ENCODE assay signal across 8 mouse cellular contexts in the genomic region with DNA sequence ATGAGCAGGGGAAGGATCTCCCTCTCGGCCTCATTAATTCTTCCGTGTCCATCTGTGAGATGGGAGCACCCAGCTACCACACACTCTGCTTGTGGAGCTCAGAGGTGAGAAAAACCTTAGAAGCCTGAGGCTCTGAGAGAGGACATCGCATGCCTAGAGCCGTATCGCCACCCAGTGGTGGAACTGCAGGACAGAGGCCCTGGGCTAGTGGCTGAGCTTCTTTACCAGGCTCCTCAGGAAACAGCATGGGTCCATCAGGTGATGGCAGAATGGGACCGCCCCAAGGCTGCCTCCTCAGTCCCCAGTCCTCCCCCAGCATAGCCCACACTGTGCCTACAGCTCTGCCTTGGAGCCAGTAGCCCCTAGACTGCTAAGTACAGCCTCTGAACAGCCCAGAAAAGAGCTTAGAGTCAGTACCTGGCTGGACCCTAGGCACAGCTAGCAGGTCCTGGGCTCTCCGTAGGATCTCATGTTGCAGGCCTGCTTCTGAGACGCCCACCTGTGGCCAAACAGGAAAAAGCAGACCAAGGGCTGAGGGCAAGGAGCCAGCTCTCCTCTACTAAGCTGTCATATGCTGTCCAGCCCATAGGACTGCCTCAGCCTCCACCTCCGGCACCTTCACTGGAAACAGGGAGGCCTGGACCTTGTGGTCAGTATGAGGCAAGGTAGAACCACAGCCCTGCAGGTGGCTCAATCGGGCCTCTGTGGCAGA. TPM values are rescaled to one million over a fixed set of nuclear protein-coding genes. Genes with fewer than 3 reads are reported as not detected.
A peak's percentile ranks its signal among the peaks of the same experiment; 100 is the strongest.
DNase-seq lines count a peak whose midpoint lies in the region; ATAC-seq and TF ChIP-seq lines count a peak whose summit lies in the region.

No protein-coding gene starts in this region.

- H3K27me3 ChIP-seq in forebrain, postnatal 0 days (ENCODE audit: insufficient read depth, low read length) = no peaks in the 10 kb centered on the region
- no peaks in the 10 kb centered on the region for H3K27me3 ChIP-seq in hindbrain, embryonic 11.5 days (ENCODE audit: control insufficient read depth, insufficient read depth, low read length)
- H3K27me3 ChIP-seq in lung, postnatal 0 days (replicated peaks; ENCODE audit: insufficient read depth, low read length) = no peaks in the 10 kb centered on the region

- no peak for TF ChIP-seq EP300 in lung, postnatal 0 days (IDR thresholded peaks at IDR 0.05)

- no peaks in the 10 kb centered on the region for H3K9me3 ChIP-seq in ES-E14 (ENCODE audit: control insufficient read depth, insufficient read depth, low read depth, low read length)
- no peaks in the 10 kb centered on the region for H3K9me3 ChIP-seq in forebrain, postnatal 0 days (ENCODE audit: low read length)
- H3K9me3 ChIP-seq in hindbrain, embryonic 11.5 days (ENCODE audit: control insufficient read depth, low read length) = no peaks in the 10 kb centered on the region
- H3K9me3 ChIP-seq in lung, postnatal 0 days (ENCODE audit: low read length) = no peaks in the 10 kb centered on the region

- 32% methylated on average over 10 of the region's 10 CpGs for WGBS in forebrain, postnatal 0 days
- WGBS in hindbrain, embryonic 11.5 days = 31% methylated on average over 10 of the region's 10 CpGs
- 26% methylated on average over 10 of the region's 10 CpGs for WGBS in lung, postnatal 0 days

- ATAC-seq in forebrain, postnatal 0 days = peak; percentile 82
- ATAC-seq in hindbrain, embryonic 11.5 days (ENCODE audit: low FRiP score) = peak; percentile 36; the same call in 1 of the 2 replicates
- ATAC-seq in lung, postnatal 0 days = peak; percentile 77

- H3K4me2 ChIP-seq in forebrain, postnatal 0 days (ENCODE audit: low read depth) = no peak overlapping the region
- no peak overlapping the region for H3K4me2 ChIP-seq in hindbrain, embryonic 11.5 days (replicated peaks; ENCODE audit: low read depth, low read length)
- H3K4me2 ChIP-seq in lung, postnatal 0 days (replicated peaks; ENCODE audit: low read depth, low read length) = no peak overlapping the region

- H3K36me3 ChIP-seq in ES-E14 (ENCODE audit: control insufficient read depth, insufficient read depth, low read length, poor library complexity, severe bottlenecking) = peaks cover 20% of the 10 kb centered on the region
- peaks cover 59% of the 10 kb centered on the region for H3K36me3 ChIP-seq in forebrain, postnatal 0 days (ENCODE audit: insufficient read depth)
- H3K36me3 ChIP-seq in hindbrain, embryonic 11.5 days (ENCODE audit: control insufficient read depth, insufficient read depth, low read length) = no peaks in the 10 kb centered on the region
- 0 out of 2 replicates have a peak, but pooled peaks cover 10% of the 10 kb centered on the region for H3K36me3 ChIP-seq in lung, postnatal 0 days (ENCODE audit: insufficient read depth, low read length)

- H3K4me1 ChIP-seq in ES-E14 (ENCODE audit: control insufficient read depth in 2 of 2, insufficient read depth in 2 of 2, low read length in 2 of 2, poor library complexity in 1 of 2) = peaks cover 0 to 42% of the 10 kb centered on the region in 2 experiments; a peak in 2 of 4 replicates
- H3K4me1 ChIP-seq in forebrain, postnatal 0 days (ENCODE audit: insufficient read depth) = no peaks in the 10 kb centered on the region
- H3K4me1 ChIP-seq in hindbrain, embryonic 11.5 days (replicated peaks; ENCODE audit: control insufficient read depth, insufficient read depth, low read length) = no peaks in the 10 kb centered on the region
- no peaks in the 10 kb centered on the region; the same call in 1 of the 2 replicates for H3K4me1 ChIP-seq in lung, postnatal 0 days (ENCODE audit: insufficient read depth, low read depth, low read length)

- H3K27ac ChIP-seq in ES-E14 (ENCODE audit: insufficient read depth, low read depth, low read length, poor library complexity, severe bottlenecking) = no peak overlapping the region
- no peak overlapping the region for H3K27ac ChIP-seq in forebrain, postnatal 0 days (ENCODE audit: low read depth, low read length)
- H3K27ac ChIP-seq in hindbrain, embryonic 11.5 days (ENCODE audit: low read depth, low read length) = no peak overlapping the region
- peak overlapping the region; percentile 76 for H3K27ac ChIP-seq in lung, postnatal 0 days (ENCODE audit: low read length)

- peak overlapping the region in 1 of 2 experiments; percentile 23; a peak in 2 of 4 replicates for H3K4me3 ChIP-seq in ES-E14 (ENCODE audit: insufficient read depth in 1 of 2, low read depth in 1 of 2, low read length in 2 of 2, poor library complexity in 1 of 2, severe bottlenecking in 1 of 2)
- no peak overlapping the region for H3K4me3 ChIP-seq in forebrain, postnatal 0 days (ENCODE audit: low read depth, low read length)
- H3K4me3 ChIP-seq in hindbrain, embryonic 11.5 days (ENCODE audit: low read depth, low read length) = no peak overlapping the region
- no peak overlapping the region for H3K4me3 ChIP-seq in lung, postnatal 0 days (ENCODE audit: low read depth, low read length)

- peak; percentile 84 for TF ChIP-seq CTCF in forebrain, postnatal 0 days (IDR thresholded peaks at IDR 0.05; ENCODE audit: low read depth)
- peak; percentile 92 for TF ChIP-seq CTCF in lung, postnatal 0 days (IDR thresholded peaks at IDR 0.05)

- in situ Hi-C loops in ES-E14 (cut with MboI; ENCODE audit: low sequenced_read_pairs in 2 of 2, unreplicated experiment in 2 of 2) = no loop called here

- peak overlapping the region; percentile 49; the same call in 1 of the 2 replicates for H3K9ac ChIP-seq in ES-E14 (ENCODE audit: insufficient read depth, low read depth, low read length, poor library complexity, severe bottlenecking)
- no peak overlapping the region for H3K9ac ChIP-seq in forebrain, postnatal 0 days
- H3K9ac ChIP-seq in hindbrain, embryonic 11.5 days (ENCODE audit: low read depth, low read length) = no peak overlapping the region
- no peak overlapping the region for H3K9ac ChIP-seq in lung, postnatal 0 days (replicated peaks; ENCODE audit: low read depth)

- peak; percentile 76 for DNase-seq in ES-E14 (ENCODE audit: low read depth, low spot score)
- DNase-seq in cerebellum, adult 11-12 months = peak; percentile 83
- peak; percentile 73 for DNase-seq in forebrain, postnatal 0 days
- DNase-seq in hindbrain, embryonic 11.5 days (ENCODE audit: low spot score) = peak; percentile 69
- peak; percentile 77 to 83 for DNase-seq in layer of hippocampus, postnatal 10 days (ENCODE audit: low spot score in 2 of 2)
- peak; percentile 94 for DNase-seq in lung, postnatal 0 days (ENCODE audit: low spot score)
- DNase-seq in retina, postnatal 7 days (ENCODE audit: low read depth, low spot score) = peak; percentile 48
- DNase-seq in urinary bladder, postnatal 4 days (ENCODE audit: low spot score in 2 of 2) = peak; percentile 70 to 77

TF ChIP-seq in ES-E14, 5 proteins besides CTCF, POLR2A, EP300 and RAD21:
- TF ChIP-seq CHD2 (IDR thresholded peaks at IDR 0.05; ENCODE audit: low read depth, low read length) (no peak), ZC3H11A (IDR thresholded peaks at IDR 0.05; ENCODE audit: borderline replicate concordance, low read depth, low read length) (no peak), ZNF384 (IDR thresholded peaks at IDR 0.05; ENCODE audit: low read depth, low read length) (no peak), HCFC1 (IDR thresholded peaks at IDR 0.05; ENCODE audit: borderline replicate concordance, insufficient read depth, low read length) (no peak), MAFK (IDR thresholded peaks at IDR 0.05; ENCODE audit: insufficient read depth, low read depth, low read length) (no peak)

RNA-seq across cellular contexts. Expression of a gene that starts 33.0 kb away (rescaled TPM):
- total RNA-seq in ES-E14 (2012; rRNA removed) = 2,117 and 2,535 TPM in 2 replicates
- 266 and 507 TPM in 2 replicates for total RNA-seq in forebrain, postnatal 0 days (2014; rRNA removed)
- 102 and 129 TPM in 2 replicates for polyA plus RNA-seq in forebrain, postnatal 0 days (2015; fragmentation: Nextera tagmentation; extraction: Ambion mirVana)
- 129 and 134 TPM in 2 replicates for polyA plus RNA-seq in hindbrain, embryonic 11.5 days (2014; fragmentation: Nextera tagmentation; extraction: Ambion mirVana)
- total RNA-seq in layer of hippocampus, postnatal 10 days (2021) = 100 to 1,000 TPM; 155 to 179 TPM
- 78.4 and 82.5 TPM in 2 replicates for polyA plus RNA-seq in lung, postnatal 0 days (2015; fragmentation: Nextera tagmentation; extraction: Ambion mirVana)

RNA-seq across cellular contexts. Expression of a gene that starts 33.0 kb away (rescaled TPM):
- 16.7 and 27.7 TPM in 2 replicates for total RNA-seq in ES-E14 (2012; rRNA removed)
- total RNA-seq in forebrain, postnatal 0 days (2014; rRNA removed) = 23.1 and 28.7 TPM in 2 replicates
- 12.7 and 17.4 TPM in 2 replicates for polyA plus RNA-seq in forebrain, postnatal 0 days (2015; fragmentation: Nextera tagmentation; extraction: Ambion mirVana)
- polyA plus RNA-seq in hindbrain, embryonic 11.5 days (2014; fragmentation: Nextera tagmentation; extraction: Ambion mirVana) = 8.0 and 8.7 TPM in 2 replicates
- total RNA-seq in layer of hippocampus, postnatal 10 days (2021) = 10 to 100 TPM; 36.5 to 40.4 TPM
- polyA plus RNA-seq in lung, postnatal 0 days (2015; fragmentation: Nextera tagmentation; extraction: Ambion mirVana) = 5.8 and 6.3 TPM in 2 replicates

RNA-seq across cellular contexts. Expression of a gene that starts 52.5 kb away (rescaled TPM):
- total RNA-seq in ES-E14 (2012; rRNA removed) = 65.3 and 90.0 TPM in 2 replicates
- total RNA-seq in forebrain, postnatal 0 days (2014; rRNA removed) = 38.1 and 43.9 TPM in 2 replicates
- 26.6 and 27.7 TPM in 2 replicates for polyA plus RNA-seq in forebrain, postnatal 0 days (2015; fragmentation: Nextera tagmentation; extraction: Ambion mirVana)
- 11.6 and 13.1 TPM in 2 replicates for polyA plus RNA-seq in hindbrain, embryonic 11.5 days (2014; fragmentation: Nextera tagmentation; extraction: Ambion mirVana)
- total RNA-seq in layer of hippocampus, postnatal 10 days (2021) = 10 to 100 TPM; 22.6 to 26.3 TPM
- polyA plus RNA-seq in lung, postnatal 0 days (2015; fragmentation: Nextera tagmentation; extraction: Ambion mirVana) = 121 and 150 TPM in 2 replicates

RNA-seq across cellular contexts. Expression of a gene that starts 53.5 kb away (rescaled TPM):
- total RNA-seq in ES-E14 (2012; rRNA removed) = 25.7 and 77.9 TPM in 2 replicates
- 18.9 and 26.9 TPM in 2 replicates for total RNA-seq in forebrain, postnatal 0 days (2014; rRNA removed)
- 22.8 and 24.6 TPM in 2 replicates for polyA plus RNA-seq in forebrain, postnatal 0 days (2015; fragmentation: Nextera tagmentation; extraction: Ambion mirVana)
- polyA plus RNA-seq in hindbrain, embryonic 11.5 days (2014; fragmentation: Nextera tagmentation; extraction: Ambion mirVana) = 9.3 and 10.5 TPM in 2 replicates
- total RNA-seq in layer of hippocampus, postnatal 10 days (2021) = 10 to 100 TPM; 23.2 to 26.9 TPM
- 19.5 and 20.1 TPM in 2 replicates for polyA plus RNA-seq in lung, postnatal 0 days (2015; fragmentation: Nextera tagmentation; extraction: Ambion mirVana)
